Mouse (Mus musculus) midbrain, embryonic 12.5 days (tissue): ENCODE results near the gene Stx6. TPM values are rescaled to one million over a fixed set of nuclear protein-coding genes. Genes with fewer than 3 reads are reported as not detected.

Experiments used
- ATAC-seq: fragments of 200-750 bp; cut with Nextera tagmentation; 2 replicates; pipeline ENCODE4 v1.8.0; 2017; ENCODE audit warnings: low read depth, moderate TSS enrichment, moderate library complexity; ENCODE audit not compliant: low FRiP score
- H3K27ac ChIP-seq: fragments of 300-500 bp; sonication (generic); replicated peaks from 2 replicates; pipeline ENCODE4 v1.5.1; 2016; ENCODE audit warnings: mild to moderate bottlenecking
- H3K27me3 ChIP-seq: fragments of 300-500 bp; sonication (generic); 2 replicates; pipeline ENCODE4 v1.6.1; 2016; ENCODE audit warnings: mild to moderate bottlenecking
- H3K36me3 ChIP-seq: fragments of 300-500 bp; sonication (generic); 2 replicates; pipeline ENCODE4 v1.6.1; 2016
- H3K4me1 ChIP-seq: fragments of 300-500 bp; sonication (generic); 2 replicates; pipeline ENCODE4 v1.6.1; 2016
- H3K4me2 ChIP-seq: fragments of 300-500 bp; sonication (generic); replicated peaks from 2 replicates; pipeline ENCODE4 v1.6.1; 2016; ENCODE audit warnings: mild to moderate bottlenecking, moderate library complexity
- H3K4me3 ChIP-seq: fragments of 300-500 bp; sonication (generic); 2 replicates; pipeline ENCODE4 v1.5.1; 2016; ENCODE audit warnings: mild to moderate bottlenecking
- H3K9ac ChIP-seq: fragments of 300-500 bp; sonication (generic); replicated peaks from 2 replicates; pipeline ENCODE4 v1.6.1; 2016; ENCODE audit warnings: mild to moderate bottlenecking, moderate library complexity
- H3K9me3 ChIP-seq: fragments of 300-500 bp; sonication (generic); 2 replicates; pipeline ENCODE4 v1.6.1; 2016; ENCODE audit warnings: mild to moderate bottlenecking
- WGBS: fragments of 180-500 bp; shearing (Covaris S2); methylation state at CpG from one replicate; pipeline ENCODE4 v1.1.7; 2016; 5-methylcytosine and 5-hydroxymethylcytosine counted together
- polyA plus RNA-seq: library from polyadenylated mRNA; unstranded; fragments of >200 nt; fragmentation: Nextera tagmentation; extraction: Ambion mirVana; gene quantifications from 2 replicates; pipeline ENCODE4 v1.2.1, GENCODE M21; 2016

The Stx6 gene
- polyA plus RNA-seq, 1 experiment from 2014 or later: 122 TPM

- H3K27me3 ChIP-seq: no peaks in the 10 kb centered on the region
- H3K4me2 ChIP-seq: no peak overlapping the region
- ATAC-seq: no peak
- H3K36me3 ChIP-seq: no peaks in the 10 kb centered on the region
- no peak overlapping the region for H3K4me3 ChIP-seq
- no peaks in the 10 kb centered on the region for H3K4me1 ChIP-seq
- no peak overlapping the region for H3K27ac ChIP-seq
- no peak overlapping the region for H3K9ac ChIP-seq
- H3K9me3 ChIP-seq: no peaks in the 10 kb centered on the region
- WGBS: 69% methylated on average over 8 of the region's 8 CpGs
Measured at GRCm38 (mm10) chr1:155134866-155135265, 23.6 kb upstream of the Stx6 start.

GRCm38 (mm10) chr1:155138795-155139194, 19.7 kb upstream of the Stx6 start:
- Histone ChIP-seq H3K27ac (no peak overlapping the region), H3K4me2 (no peak overlapping the region), H3K4me1 (no peaks in the 10 kb centered on the region), H3K27me3 (no peaks in the 10 kb centered on the region), H3K9me3 (no peaks in the 10 kb centered on the region), H3K9ac (no peak overlapping the region), H3K36me3 (no peaks in the 10 kb centered on the region), H3K4me3 (no peak overlapping the region)
- no peak for ATAC-seq
- WGBS: 94% methylated on average over 7 of the region's 7 CpGs

GRCm38 (mm10) chr1:155140076-155140475, 18.4 kb upstream of the Stx6 start:
- Histone ChIP-seq H3K9ac (no peak overlapping the region), H3K4me1 (no peaks in the 10 kb centered on the region), H3K4me3 (no peak overlapping the region), H3K36me3 (no peaks in the 10 kb centered on the region), H3K27me3 (no peaks in the 10 kb centered on the region), H3K27ac (no peak overlapping the region), H3K9me3 (no peaks in the 10 kb centered on the region), H3K4me2 (no peak overlapping the region)
- no peak for ATAC-seq
- WGBS: 72% methylated on average over 2 of the region's 2 CpGs

- H3K4me2 ChIP-seq: no peak overlapping the region
- H3K27me3 ChIP-seq: no peaks in the 10 kb centered on the region
- H3K27ac ChIP-seq: no peak overlapping the region
- H3K4me3 ChIP-seq: no peak overlapping the region
- H3K9me3 ChIP-seq: no peaks in the 10 kb centered on the region
- H3K36me3 ChIP-seq: no peaks in the 10 kb centered on the region
- no peaks in the 10 kb centered on the region for H3K4me1 ChIP-seq
- WGBS: 77% methylated on average over 6 of the region's 6 CpGs
- no peak for ATAC-seq
- H3K9ac ChIP-seq: no peak overlapping the region
Measured at GRCm38 (mm10) chr1:155145620-155146019, 12.9 kb upstream of the Stx6 start.

- Histone ChIP-seq H3K9ac (no peak within 1 kb of the TSS), H3K9me3 (no peaks in the 10 kb centered on the region), H3K4me1 (no peaks in the 10 kb centered on the region), H3K27ac (no peak within 1 kb of the TSS), H3K27me3 (no peaks in the 10 kb centered on the region), H3K4me2 (no peak within 1 kb of the TSS), H3K4me3 (no peak within 1 kb of the TSS), H3K36me3 (no peaks in the 10 kb centered on the region)
- 52% methylated on average over 8 of the region's 8 CpGs for WGBS
- no peak for ATAC-seq
Measured at GRCm38 (mm10) chr1:155146572-155146980, 11.9 kb upstream of the Stx6 start, which contains the start of gene Mr1. Mr1 (minus strand) TSS chr1:155146814.

- ATAC-seq: no peak
- H3K4me3 ChIP-seq: no peak overlapping the region
- H3K27ac ChIP-seq: no peak overlapping the region
- H3K36me3 ChIP-seq: no peaks in the 10 kb centered on the region
- no peaks in the 10 kb centered on the region for H3K4me1 ChIP-seq
- no peak overlapping the region for H3K9ac ChIP-seq
- H3K27me3 ChIP-seq: no peaks in the 10 kb centered on the region
- no peak overlapping the region for H3K4me2 ChIP-seq
- WGBS: 92% methylated on average over 2 of the region's 2 CpGs
- H3K9me3 ChIP-seq: no peaks in the 10 kb centered on the region
Measured at GRCm38 (mm10) chr1:155147228-155147627, 11.3 kb upstream of the Stx6 start.

- Histone ChIP-seq H3K27me3 (no peaks in the 10 kb centered on the region), H3K4me3 (no peak overlapping the region), H3K36me3 (no peaks in the 10 kb centered on the region), H3K9ac (no peak overlapping the region), H3K27ac (no peak overlapping the region), H3K9me3 (no peaks in the 10 kb centered on the region), H3K4me1 (no peaks in the 10 kb centered on the region), H3K4me2 (no peak overlapping the region)
- WGBS: 87% methylated on average over 3 of the region's 3 CpGs
- no peak for ATAC-seq
Measured at GRCm38 (mm10) chr1:155149403-155149802, 9.1 kb upstream of the Stx6 start.

- no peak overlapping the region for H3K4me2 ChIP-seq
- no peak for ATAC-seq
- H3K9ac ChIP-seq: no peak overlapping the region
- no peaks in the 10 kb centered on the region for H3K36me3 ChIP-seq
- H3K27me3 ChIP-seq: no peaks in the 10 kb centered on the region
- no peaks in the 10 kb centered on the region for H3K9me3 ChIP-seq
- no peak overlapping the region for H3K4me3 ChIP-seq
- H3K27ac ChIP-seq: no peak overlapping the region
- 88% methylated on average over 5 of the region's 5 CpGs for WGBS
- H3K4me1 ChIP-seq: no peaks in the 10 kb centered on the region
Measured at GRCm38 (mm10) chr1:155150821-155151220, 7.7 kb upstream of the Stx6 start.

GRCm38 (mm10) chr1:155153906-155154305, 4.6 kb upstream of the Stx6 start:
- Histone ChIP-seq H3K4me1 (0 out of 2 replicates have a peak, but pooled peaks cover 4% of the 10 kb centered on the region), H3K36me3 (no peaks in the 10 kb centered on the region), H3K9ac (no peak overlapping the region), H3K27ac (no peak overlapping the region), H3K4me2 (no peak overlapping the region), H3K9me3 (no peaks in the 10 kb centered on the region), H3K27me3 (no peaks in the 10 kb centered on the region), H3K4me3 (no peak overlapping the region)
- no peak for ATAC-seq
- WGBS: 74% methylated on average over 4 of the region's 4 CpGs

- Histone ChIP-seq H3K27me3 (no peaks in the 10 kb centered on the region), H3K36me3 (no peaks in the 10 kb centered on the region), H3K27ac (peak overlapping the region; percentile 88), H3K4me3 (peak overlapping the region; percentile 95), H3K4me1 (peaks cover 10% of the 10 kb centered on the region), H3K4me2 (peak overlapping the region; percentile 70), H3K9me3 (no peaks in the 10 kb centered on the region), H3K9ac (peak overlapping the region; percentile 94)
- WGBS: under 1% methylated on average over 46 of the region's 46 CpGs
- no peak for ATAC-seq
Measured at GRCm38 (mm10) chr1:155158970-155159484, 512 bp downstream of the Stx6 start.

GRCm38 (mm10) chr1:155167453-155167852, 8.9 kb downstream of the Stx6 start:
- Histone ChIP-seq H3K4me1 (0 out of 2 replicates have a peak, but pooled peaks cover 4% of the 10 kb centered on the region), H3K27me3 (no peaks in the 10 kb centered on the region), H3K4me3 (no peak overlapping the region), H3K9me3 (no peaks in the 10 kb centered on the region), H3K27ac (no peak overlapping the region), H3K36me3 (0 out of 2 replicates have a peak, but pooled peaks cover 3% of the 10 kb centered on the region), H3K4me2 (no peak overlapping the region), H3K9ac (no peak overlapping the region)
- 83% methylated on average over 3 of the region's 3 CpGs for WGBS
- no peak for ATAC-seq

GRCm38 (mm10) chr1:155169935-155170334, 11.4 kb downstream of the Stx6 start:
- H3K27ac ChIP-seq: no peak overlapping the region
- no peak overlapping the region for H3K4me3 ChIP-seq
- H3K27me3 ChIP-seq: no peaks in the 10 kb centered on the region
- H3K36me3 ChIP-seq: peaks cover 10% of the 10 kb centered on the region
- ATAC-seq: no peak
- H3K4me1 ChIP-seq: no peaks in the 10 kb centered on the region
- H3K9ac ChIP-seq: no peak overlapping the region
- no peaks in the 10 kb centered on the region for H3K9me3 ChIP-seq
- H3K4me2 ChIP-seq: no peak overlapping the region
